Mouse (Mus musculus): ENCODE measurements at regions not wholly inside any gene's neighbourhood (a gene's known extent, or its start where the extent isn't known, plus 50 kb on each side); places are given as distances from the start of the nearest gene placed in this dataset.

GRCm38 (mm10) chr10:41137956-41138355 is 65.9 kb upstream of the Gpr6 start:
- H3K27me3 ChIP-seq = peaks cover 24% of the 10 kb centered on the region
- in situ Hi-C loops (cut with MboI; ENCODE audit: low pct_unique_long_range_greater_than_20kb) = no loop called here
- DNase-seq (ENCODE audit: low read depth, low spot score) (no peak), ATAC-seq (no peak)
- ChIA-PET CTCF (interaction anchor here (1.5 kb wide), 1 partner anchor 13 kb away, joined by 4 read pairs; no protein-coding TSS in a partner anchor), POLR2A (no interaction called here)
- no peak for TF ChIP-seq CTCF (IDR thresholded peaks at IDR 0.05)

Data from Patski (cell line).